Mouse (Mus musculus) CH12.LX (cell line): ENCODE measurements around the gene Patj.

Experiments
- BHLHE40 ChIP-seq: IDR thresholded peaks from 2 replicates; pipeline ENCODE4 v1.6.1; 2011; ENCODE audit warnings: mild to moderate bottlenecking, low read depth, low read length, improper control_type of control experiment
- CHD1 ChIP-seq: IDR thresholded peaks from 2 replicates; pipeline ENCODE4 v1.6.1; 2012; ENCODE audit warnings: low read depth, low read length, improper control_type of control experiment, inconsistent platforms
- CHD2 ChIP-seq: IDR thresholded peaks from 2 replicates; pipeline ENCODE4 v1.6.1; 2011; ENCODE audit warnings: low read length, improper control_type of control experiment
- CTCF ChIP-seq, 2 experiments: IDR thresholded peaks in 1 of 2; conservative IDR thresholded peaks in 1 of 2; 2 replicates each; pipeline ENCODE4 v1.5.1; 2011 to 2012; ENCODE audit warnings: low read depth in 2 of 2, low read length in 2 of 2, improper control_type of control experiment in 1 of 2, inconsistent platforms in 1 of 2, mild to moderate bottlenecking in 1 of 2, moderate library complexity in 1 of 2
- JUN ChIP-seq: IDR thresholded peaks from 2 replicates; pipeline ENCODE4 v1.6.1; 2011; ENCODE audit warnings: low read depth, mild to moderate bottlenecking, low read length, improper control_type of control experiment, moderate library complexity; ENCODE audit not compliant: insufficient read depth
- JUND ChIP-seq: conservative IDR thresholded peaks from 2 replicates; pipeline ENCODE4 v1.6.1; 2011; ENCODE audit warnings: low read depth, low read length, improper control_type of control experiment
- MEF2A ChIP-seq: IDR thresholded peaks from 2 replicates; pipeline ENCODE4 v1.6.1; 2014; ENCODE audit warnings: low read depth, mild to moderate bottlenecking, inconsistent platforms, low read length, improper control_type of control experiment, borderline replicate concordance
- NRF1 ChIP-seq: IDR thresholded peaks from 2 replicates; pipeline ENCODE4 v1.6.1; 2014; ENCODE audit warnings: low read depth, mild to moderate bottlenecking, inconsistent platforms, low read length, improper control_type of control experiment, moderate library complexity
- POLR2A ChIP-seq: IDR thresholded peaks from 2 replicates; pipeline ENCODE4 v1.6.1; 2011; ENCODE audit warnings: low read depth, mild to moderate bottlenecking, improper control_type of control experiment, low read length
- POLR2AphosphoS2 ChIP-seq: IDR thresholded peaks from 2 replicates; pipeline ENCODE4 v1.6.1; 2011; ENCODE audit warnings: low read depth, low read length, improper control_type of control experiment
- SIN3A ChIP-seq: IDR thresholded peaks from 2 replicates; pipeline ENCODE4 v1.6.1; 2012; ENCODE audit warnings: low read length, improper control_type of control experiment, inconsistent platforms
- SMC3 ChIP-seq: IDR thresholded peaks from 2 replicates; pipeline ENCODE4 v1.6.1; 2011; ENCODE audit warnings: low read depth, low read length, improper control_type of control experiment
- USF1 ChIP-seq: IDR thresholded peaks from 2 replicates; pipeline ENCODE4 v1.6.1; 2014; ENCODE audit warnings: low read depth, mild to moderate bottlenecking, inconsistent platforms, low read length, improper control_type of control experiment
- ZMIZ1 ChIP-seq: IDR thresholded peaks from 2 replicates; pipeline ENCODE4 v1.6.1; 2012; ENCODE audit warnings: low read depth, mild to moderate bottlenecking, inconsistent platforms, low read length, improper control_type of control experiment

- TF ChIP-seq CTCF (conservative IDR thresholded peaks at IDR 0.05 in 1 of 2, IDR thresholded peaks at IDR 0.05 in 1 of 2; ENCODE audit: low read depth in 2 of 2, low read length in 2 of 2): no peak
- no peak for TF ChIP-seq MEF2A
- no peak for TF ChIP-seq SMC3
- TF ChIP-seq CHD2: no peak
- TF ChIP-seq JUN: no peak
- TF ChIP-seq POLR2A: no peak
- no peak for TF ChIP-seq POLR2AphosphoS2
- no peak for TF ChIP-seq ZMIZ1
- TF ChIP-seq CHD1: no peak
- no peak for TF ChIP-seq JUND
- no peak for TF ChIP-seq SIN3A
- TF ChIP-seq NRF1: no peak
- no peak for TF ChIP-seq USF1
- no peak for TF ChIP-seq BHLHE40
Observed at GRCm38 (mm10) chr4:98564196-98564865, 168.7 kb downstream of the Patj start.
